Mouse (Mus musculus) limb, embryonic 14.5 days (tissue): Measurements from ENCODE around the gene 9630041A04Rik. TPM values are rescaled to one million over a fixed set of nuclear protein-coding genes. Genes with fewer than 3 reads are reported as not detected.
A peak's percentile ranks its signal among the peaks of the same experiment; 100 is the strongest.

Experiments used
- ATAC-seq: fragments of 200-750 bp; cut with Nextera tagmentation; 2 replicates; pipeline ENCODE4 v1.8.0; 2017; ENCODE audit warnings: low read depth, moderate number of reproducible peaks, moderate TSS enrichment; ENCODE audit not compliant: low FRiP score
- DNase-seq: peaks from one replicate; pipeline ENCODE4 v3.0.0-alpha.2; 2015; ENCODE audit warnings: low spot score
- H3K27ac ChIP-seq: fragments of 300-500 bp; sonication (generic); replicated peaks from 2 replicates; pipeline ENCODE4 v1.5.1; 2014; ENCODE audit warnings: low read depth, mild to moderate bottlenecking, low read length, moderate library complexity, mixed read lengths
- H3K27me3 ChIP-seq: fragments of 300-500 bp; sonication (generic); 2 replicates; pipeline ENCODE4 v1.6.1; 2014; ENCODE audit warnings: low read length, mixed read lengths; ENCODE audit not compliant: control insufficient read depth, insufficient read depth
- H3K36me3 ChIP-seq: fragments of 300-500 bp; sonication (generic); 2 replicates; pipeline ENCODE4 v1.6.1; 2014; ENCODE audit warnings: mild to moderate bottlenecking, low read length, moderate library complexity, mixed read lengths; ENCODE audit not compliant: control insufficient read depth, insufficient read depth
- H3K4me1 ChIP-seq: fragments of 300-500 bp; sonication (generic); 2 replicates; pipeline ENCODE4 v1.6.1; 2014; ENCODE audit warnings: antibody characterized with exemption, low read length, mixed read lengths; ENCODE audit not compliant: control insufficient read depth, insufficient read depth
- H3K4me2 ChIP-seq: fragments of 300-500 bp; sonication (generic); replicated peaks from 2 replicates; pipeline ENCODE4 v1.6.1; 2014; ENCODE audit warnings: low read depth, mild to moderate bottlenecking, low read length, moderate library complexity; ENCODE audit not compliant: severe bottlenecking
- H3K4me3 ChIP-seq: fragments of 300-500 bp; sonication (generic); replicated peaks from 2 replicates; pipeline ENCODE4 v1.5.1; 2014; ENCODE audit warnings: low read length
- H3K9ac ChIP-seq: fragments of 300-500 bp; sonication (generic); 2 replicates; pipeline ENCODE4 v1.6.1; 2014; ENCODE audit warnings: mild to moderate bottlenecking, low read depth, low read length, moderate library complexity; ENCODE audit not compliant: severe bottlenecking
- H3K9me3 ChIP-seq: fragments of 300-500 bp; sonication (generic); 2 replicates; pipeline ENCODE4 v1.6.1; 2016; ENCODE audit warnings: low read length; ENCODE audit not compliant: control insufficient read depth
- POLR2A ChIP-seq: fragments of 200-500 bp; IDR thresholded peaks from 2 replicates; pipeline ENCODE4 v1.8.0; 2012; ENCODE audit warnings: inconsistent platforms, mild to moderate bottlenecking, moderate library complexity, borderline replicate concordance; ENCODE audit not compliant: insufficient read depth, insufficient read length; ENCODE audit errors: extremely low read depth
- WGBS: fragments of 180-500 bp; shearing (Covaris S2); extraction: QIAGEN DNeasy Blood & Tissue Kit; methylation state at CpG from one replicate; pipeline ENCODE4 v1.1.7; 2014; 5-methylcytosine and 5-hydroxymethylcytosine counted together
- polyA plus RNA-seq, 2 experiments: library from polyadenylated mRNA; depleted of rRNA in 1 of 2; stranded (reverse) in 1 of 2; unstranded in 1 of 2; fragments of >200 nt; fragmentation: Nextera tagmentation in 1 of 2; extraction: Ambion mirVana in 1 of 2; gene quantifications; 2 replicates each; pipeline versions ENCODE4 v1.2.1 to v1.2.3; 2012 to 2014

9630041A04Rik gene
- polyA plus RNA-seq, 2 experiments: not detected

GRCm38 (mm10) chr9:101843893-101844292 is 17.7 kb upstream of the 9630041A04Rik start:
- no peaks in the 10 kb centered on the region for H3K27me3 ChIP-seq
- no peak overlapping the region for H3K9ac ChIP-seq
- no peak for TF ChIP-seq POLR2A
- H3K36me3 ChIP-seq: no peaks in the 10 kb centered on the region
- no peaks in the 10 kb centered on the region for H3K9me3 ChIP-seq
- WGBS: 63% methylated on average over 4 of the region's 4 CpGs
- DNase-seq (no peak), ATAC-seq (no peak)
- no peaks in the 10 kb centered on the region for H3K4me1 ChIP-seq
- H3K4me3 ChIP-seq: no peak overlapping the region
- H3K4me2 ChIP-seq: no peak overlapping the region
- no peak overlapping the region for H3K27ac ChIP-seq

GRCm38 (mm10) chr9:101845691-101846090 is 15.9 kb upstream of the 9630041A04Rik start:
- no peak for DNase-seq
- Histone ChIP-seq H3K27ac (no peak overlapping the region), H3K9ac (no peak overlapping the region), H3K4me3 (no peak overlapping the region), H3K27me3 (no peaks in the 10 kb centered on the region), H3K9me3 (no peaks in the 10 kb centered on the region), H3K4me1 (no peaks in the 10 kb centered on the region), H3K4me2 (no peak overlapping the region), H3K36me3 (no peaks in the 10 kb centered on the region)
- no peak for ATAC-seq
- WGBS: 70% methylated on average over 6 of the region's 6 CpGs
- no peak for TF ChIP-seq POLR2A

- no peaks in the 10 kb centered on the region for H3K27me3 ChIP-seq
- ATAC-seq: no peak
- no peaks in the 10 kb centered on the region for H3K9me3 ChIP-seq
- no peak overlapping the region for H3K27ac ChIP-seq
- H3K4me3 ChIP-seq: no peak overlapping the region
- H3K36me3 ChIP-seq: no peaks in the 10 kb centered on the region
- no peaks in the 10 kb centered on the region for H3K4me1 ChIP-seq
- no peak overlapping the region for H3K9ac ChIP-seq
- no peak for TF ChIP-seq POLR2A
- 75% methylated on average over 12 of the region's 12 CpGs for WGBS
- peak; percentile 17 for DNase-seq
- H3K4me2 ChIP-seq: no peak overlapping the region
Measured at GRCm38 (mm10) chr9:101862481-101863065, 932 bp downstream of the 9630041A04Rik start.

GRCm38 (mm10) chr9:101863130-101863529 is 1.5 kb downstream of the 9630041A04Rik start:
- DNase-seq (no peak), ATAC-seq (no peak)
- Histone ChIP-seq H3K4me3 (no peak overlapping the region), H3K4me1 (no peaks in the 10 kb centered on the region), H3K27ac (no peak overlapping the region), H3K27me3 (no peaks in the 10 kb centered on the region), H3K4me2 (no peak overlapping the region), H3K36me3 (no peaks in the 10 kb centered on the region), H3K9me3 (no peaks in the 10 kb centered on the region), H3K9ac (no peak overlapping the region)
- TF ChIP-seq POLR2A: no peak
- WGBS: 82% methylated on average over 5 of the region's 5 CpGs

- no peaks in the 10 kb centered on the region for H3K36me3 ChIP-seq
- H3K27ac ChIP-seq: no peak overlapping the region
- TF ChIP-seq POLR2A: no peak
- H3K27me3 ChIP-seq: no peaks in the 10 kb centered on the region
- H3K9me3 ChIP-seq: no peaks in the 10 kb centered on the region
- no peak overlapping the region for H3K9ac ChIP-seq
- DNase-seq (no peak), ATAC-seq (no peak)
- no peak overlapping the region for H3K4me2 ChIP-seq
- 90% methylated on average over 6 of the region's 6 CpGs for WGBS
- no peaks in the 10 kb centered on the region for H3K4me1 ChIP-seq
- H3K4me3 ChIP-seq: no peak overlapping the region
Measured at GRCm38 (mm10) chr9:101868593-101868992, 7.0 kb downstream of the 9630041A04Rik start.
